Mouse (Mus musculus) lung, postnatal 0 days (tissue): ENCODE data around the gene Gm17364.

ENCODE experiments used
- CTCF ChIP-seq: IDR thresholded peaks from 2 replicates; pipeline ENCODE4 v1.5.1; 2016; ENCODE audit warnings: antibody characterized with exemption, mild to moderate bottlenecking
- EP300 ChIP-seq: IDR thresholded peaks from 2 replicates; pipeline ENCODE4 v1.6.1; 2016; ENCODE audit warnings: antibody characterized with exemption, mild to moderate bottlenecking, control low read depth

GRCm38 (mm10) chr13:41250318-41250981 is 23.3 kb downstream of the Gm17364 start:
- no peak for TF ChIP-seq CTCF
- TF ChIP-seq EP300, result no peak
